Mouse (Mus musculus): ENCODE data around the gene Alx1. TPM values are rescaled to one million over a fixed set of nuclear protein-coding genes. Genes with fewer than 3 reads are reported as not detected.

Alx1 gene
- total and polyA plus RNA-seq, 3 experiments: not detected

DNA sequence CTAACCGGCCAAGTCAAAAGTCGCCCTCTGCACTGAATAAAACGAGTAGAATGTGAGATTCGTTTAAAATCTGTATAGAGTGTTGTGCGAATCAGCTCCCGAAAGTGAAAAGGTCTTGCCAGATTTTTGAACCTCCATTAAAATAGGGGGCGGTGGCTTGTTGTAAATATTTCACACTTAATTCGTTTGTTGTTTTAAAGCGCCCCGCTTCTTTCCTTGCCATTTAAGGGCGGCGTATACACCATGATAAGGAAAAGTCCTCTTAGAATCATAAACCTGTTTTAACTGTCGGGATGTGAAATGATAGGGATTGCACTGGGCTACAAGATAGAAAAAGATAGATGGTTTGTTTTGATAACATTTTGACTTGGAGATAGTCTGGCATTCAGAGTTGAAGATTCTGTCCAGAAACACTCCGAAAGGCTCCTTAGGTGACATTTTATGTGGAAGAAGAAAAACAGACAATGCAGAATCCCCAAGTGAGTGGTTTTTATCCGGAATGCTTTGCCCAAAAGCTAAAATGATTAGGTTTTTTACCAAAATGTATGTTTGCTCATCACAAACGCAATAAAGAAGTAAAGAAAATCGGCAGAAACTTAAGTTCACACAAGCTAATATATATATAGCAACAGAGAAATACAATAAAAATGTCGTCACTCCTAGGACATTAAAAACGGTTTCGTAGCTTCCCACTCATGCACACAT is 2.6 kb downstream of the Alx1 start:
- dilution Hi-C loops (cut with MboI; ENCODE audit: extremely low pct_ligation_motif_present, extremely low pct_unique_long_range_greater_than_20kb, low sequenced_read_pairs): no loop called here
- H3K27me3 ChIP-seq (replicated peaks): no peaks in the 10 kb centered on the region

DNA sequence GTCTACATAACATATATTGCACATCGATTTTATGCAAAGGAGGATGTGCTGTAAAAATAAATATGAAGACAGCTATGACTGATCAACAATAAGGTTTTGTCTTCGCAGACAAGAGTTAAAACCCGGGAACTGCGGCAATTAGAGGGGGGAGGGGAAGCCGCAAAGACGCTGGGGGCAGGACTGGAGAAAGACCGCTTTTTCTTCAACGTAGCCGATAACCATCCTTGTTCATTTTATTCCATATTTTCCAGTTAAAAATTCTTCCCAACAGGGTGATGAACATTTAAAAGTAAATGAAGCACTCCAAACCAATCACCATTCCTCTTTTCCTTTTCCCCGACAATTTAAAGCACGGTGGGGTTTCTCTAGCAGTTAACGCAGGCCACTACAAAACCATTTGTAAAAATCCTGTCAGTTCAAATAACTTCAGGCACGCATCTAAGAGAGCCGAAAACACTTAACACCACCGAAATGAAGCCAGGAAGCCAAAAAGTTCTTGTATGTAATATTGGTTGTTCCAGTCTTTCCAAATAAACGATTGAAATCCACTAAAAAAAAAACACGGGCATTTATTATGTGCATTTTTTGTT is 3.3 kb downstream of the Alx1 start:
- Histone ChIP-seq H3K9ac (ENCODE audit: insufficient read depth, low read depth) (no peak overlapping the region), H3K4me1 (ENCODE audit: control insufficient read depth in 1 of 2, insufficient read depth in 2 of 2) (no peaks in the 10 kb centered on the region), H3K4me2 (ENCODE audit: insufficient read depth, low read depth, poor library complexity, severe bottlenecking) (no peak overlapping the region), H3K9me3 (replicated peaks; ENCODE audit: low read length) (peaks cover 36% of the 10 kb centered on the region), H3K4me3 (replicated peaks in 1 of 3; ENCODE audit: low read depth in 2 of 3, low read length in 2 of 3, poor library complexity in 1 of 3) (no peak overlapping the region), H3K79me2 (replicated peaks; ENCODE audit: control insufficient read depth, extremely low read depth, insufficient read depth, poor library complexity, severe bottlenecking) (no peaks in the 10 kb centered on the region), H3K27me3 (replicated peaks) (no peaks in the 10 kb centered on the region), H3K27ac (ENCODE audit: insufficient read depth, low read depth) (no peak overlapping the region), H3K36me3 (replicated peaks in 1 of 2; ENCODE audit: control insufficient read depth in 1 of 2, insufficient read depth in 1 of 2, low read length in 1 of 2) (no peaks in the 10 kb centered on the region)
- no peak for TF ChIP-seq RCOR1 (conservative IDR thresholded peaks at IDR 0.05; ENCODE audit: low read depth, low read length)
- no peak for DNase-seq (ENCODE audit: extremely low read depth)
- in situ Hi-C loops (cut with MboI; ENCODE audit: low pct_ligation_motif_present, low pct_unique_long_range_greater_than_20kb, low sequenced_read_pairs) (no loop called here), dilution Hi-C loops (cut with MboI; ENCODE audit: extremely low pct_ligation_motif_present, extremely low pct_unique_long_range_greater_than_20kb, low sequenced_read_pairs) (no loop called here)

More for the DNA sequence above, 2.6 kb downstream of the Alx1 start:
- H3K4me1 ChIP-seq (ENCODE audit: control insufficient read depth in 1 of 2, insufficient read depth in 2 of 2): no peaks in the 10 kb centered on the region
- no peak for TF ChIP-seq ZKSCAN1 (IDR thresholded peaks at IDR 0.05; ENCODE audit: borderline replicate concordance, low read depth, low read length)
- no peak for TF ChIP-seq SIN3A (IDR thresholded peaks at IDR 0.05; ENCODE audit: low read length)
- TF ChIP-seq RCOR1 (conservative IDR thresholded peaks at IDR 0.05; ENCODE audit: low read depth, low read length): no peak
- no peak for TF ChIP-seq POLR2AphosphoS2 (IDR thresholded peaks at IDR 0.05; ENCODE audit: low read depth, low read length)
- no peak for TF ChIP-seq E2F4 (IDR thresholded peaks at IDR 0.05; ENCODE audit: insufficient replicate concordance, low read depth, low read length)
- no peak for TF ChIP-seq BHLHE40 (IDR thresholded peaks at IDR 0.05; ENCODE audit: low read depth, low read length)
- H3K4me2 ChIP-seq (ENCODE audit: insufficient read depth, low read depth, poor library complexity, severe bottlenecking): no peak overlapping the region
- H3K36me3 ChIP-seq (replicated peaks in 1 of 2; ENCODE audit: control insufficient read depth in 1 of 2, insufficient read depth in 1 of 2, low read length in 1 of 2): no peaks in the 10 kb centered on the region
- no peak overlapping the region for H3K27ac ChIP-seq (ENCODE audit: insufficient read depth, low read depth)
- H3K79me2 ChIP-seq (replicated peaks; ENCODE audit: control insufficient read depth, extremely low read depth, insufficient read depth, poor library complexity, severe bottlenecking): no peaks in the 10 kb centered on the region
- H3K9ac ChIP-seq (ENCODE audit: insufficient read depth, low read depth): no peak overlapping the region
- DNase-seq (ENCODE audit: extremely low read depth): no peak
- H3K4me3 ChIP-seq (replicated peaks in 1 of 3; ENCODE audit: low read depth in 2 of 3, low read length in 2 of 3, poor library complexity in 1 of 3): no peak overlapping the region
- H3K9me3 ChIP-seq (replicated peaks; ENCODE audit: low read length): peaks cover 39% of the 10 kb centered on the region
- in situ Hi-C loops (cut with MboI; ENCODE audit: low pct_ligation_motif_present, low pct_unique_long_range_greater_than_20kb, low sequenced_read_pairs): no loop called here

DNA sequence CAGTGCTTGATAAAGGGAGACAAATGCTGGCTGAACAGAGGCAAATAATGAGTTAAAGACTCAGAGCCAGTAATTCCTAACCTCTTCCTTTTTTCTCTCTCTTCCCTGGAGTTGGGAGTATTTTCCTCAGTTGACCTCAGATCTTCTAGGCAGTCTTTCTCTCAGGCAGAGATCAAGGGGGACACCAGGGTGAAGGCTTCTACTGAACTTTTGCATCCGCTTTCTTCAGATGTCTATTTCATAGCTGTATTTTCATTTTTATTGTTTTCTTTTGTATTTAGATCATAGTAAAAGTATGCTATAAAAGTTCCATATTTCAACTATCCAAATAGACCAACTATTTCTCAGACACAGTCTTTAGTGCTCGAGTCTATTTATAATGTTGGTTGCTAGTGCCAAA is 27.5 kb downstream of the Alx1 start:
- no peak overlapping the region for H3K9ac ChIP-seq (ENCODE audit: insufficient read depth, low read depth)
- dilution Hi-C loops (cut with MboI; ENCODE audit: extremely low pct_ligation_motif_present, extremely low pct_unique_long_range_greater_than_20kb, low sequenced_read_pairs): no loop called here
- H3K36me3 ChIP-seq (replicated peaks in 1 of 2; ENCODE audit: control insufficient read depth in 1 of 2, insufficient read depth in 1 of 2, low read length in 1 of 2): no peaks in the 10 kb centered on the region
- no peak overlapping the region for H3K4me2 ChIP-seq (ENCODE audit: insufficient read depth, low read depth, poor library complexity, severe bottlenecking)
- no peak overlapping the region for H3K4me3 ChIP-seq (replicated peaks in 1 of 3; ENCODE audit: low read depth in 2 of 3, low read length in 2 of 3, poor library complexity in 1 of 3)
- H3K9me3 ChIP-seq (replicated peaks; ENCODE audit: low read length): peaks cover 19% of the 10 kb centered on the region
- DNase-seq (ENCODE audit: extremely low read depth): no peak
- no peaks in the 10 kb centered on the region for H3K4me1 ChIP-seq (ENCODE audit: control insufficient read depth in 1 of 2, insufficient read depth in 2 of 2)
- in situ Hi-C loops (cut with MboI; ENCODE audit: low pct_ligation_motif_present, low pct_unique_long_range_greater_than_20kb, low sequenced_read_pairs): no loop called here
- no peaks in the 10 kb centered on the region for H3K27me3 ChIP-seq (replicated peaks)
- no peaks in the 10 kb centered on the region for H3K79me2 ChIP-seq (replicated peaks; ENCODE audit: control insufficient read depth, extremely low read depth, insufficient read depth, poor library complexity, severe bottlenecking)
- TF ChIP-seq TBP (conservative IDR thresholded peaks at IDR 0.05; ENCODE audit: low read depth, low read length): no peak
- TF ChIP-seq RAD21 (IDR thresholded peaks at IDR 0.05; ENCODE audit: low read depth, low read length): no peak
- no peak for TF ChIP-seq CHD2 (IDR thresholded peaks at IDR 0.05; ENCODE audit: low read length)
- no peak overlapping the region for H3K27ac ChIP-seq (ENCODE audit: insufficient read depth, low read depth)
